Mouse (Mus musculus) embryonic facial prominence, embryonic 15.5 days (tissue): ENCODE results near the gene Ccpg1. TPM values are rescaled to one million over a fixed set of nuclear protein-coding genes. Genes with fewer than 3 reads are reported as not detected.

Experiments used
- ATAC-seq: fragments of 200-750 bp; cut with Nextera tagmentation; 2 replicates; pipeline ENCODE4 v1.8.0; 2017; ENCODE audit warnings: low read depth, moderate TSS enrichment; ENCODE audit not compliant: insufficient number of reproducible peaks, low FRiP score, low TSS enrichment
- H3K27ac ChIP-seq: fragments of 300-500 bp; sonication (generic); replicated peaks from 2 replicates; pipeline ENCODE4 v1.5.1; 2015; ENCODE audit warnings: mild to moderate bottlenecking, inconsistent platforms
- H3K27me3 ChIP-seq: fragments of 300-500 bp; sonication (generic); 2 replicates; pipeline ENCODE4 v1.6.1; 2015; ENCODE audit warnings: inconsistent platforms
- H3K36me3 ChIP-seq: fragments of 300-500 bp; sonication (generic); 2 replicates; pipeline ENCODE4 v1.6.1; 2015; ENCODE audit warnings: mild to moderate bottlenecking, inconsistent platforms
- H3K4me1 ChIP-seq: fragments of 300-500 bp; sonication (generic); 2 replicates; pipeline ENCODE4 v1.6.1; 2015; ENCODE audit warnings: inconsistent platforms
- H3K4me2 ChIP-seq: fragments of 300-500 bp; sonication (generic); replicated peaks from 2 replicates; pipeline ENCODE4 v1.6.1; 2015; ENCODE audit warnings: mild to moderate bottlenecking, inconsistent platforms
- H3K4me3 ChIP-seq: fragments of 300-500 bp; sonication (generic); replicated peaks from 2 replicates; pipeline ENCODE4 v1.5.1; 2015; ENCODE audit warnings: mild to moderate bottlenecking, inconsistent platforms
- H3K9ac ChIP-seq: fragments of 300-500 bp; sonication (generic); 2 replicates; pipeline ENCODE4 v1.6.1; 2015; ENCODE audit warnings: inconsistent platforms
- H3K9me3 ChIP-seq: fragments of 300-500 bp; sonication (generic); replicated peaks from 2 replicates; pipeline ENCODE4 v1.6.1; 2016; ENCODE audit warnings: inconsistent platforms
- WGBS: fragments of 180-500 bp; shearing (Covaris S2); methylation state at CpG from one replicate; pipeline ENCODE4 v1.1.7; 2015; 5-methylcytosine and 5-hydroxymethylcytosine counted together
- polyA plus RNA-seq: library from polyadenylated mRNA; unstranded; fragments of >200 nt; fragmentation: Nextera tagmentation; extraction: Ambion mirVana; gene quantifications from 2 replicates; pipeline ENCODE4 v1.2.1, GENCODE M21; 2015

Ccpg1 gene
- polyA plus RNA-seq, 1 experiment from 2014 or later = 39.1 TPM

DNA sequence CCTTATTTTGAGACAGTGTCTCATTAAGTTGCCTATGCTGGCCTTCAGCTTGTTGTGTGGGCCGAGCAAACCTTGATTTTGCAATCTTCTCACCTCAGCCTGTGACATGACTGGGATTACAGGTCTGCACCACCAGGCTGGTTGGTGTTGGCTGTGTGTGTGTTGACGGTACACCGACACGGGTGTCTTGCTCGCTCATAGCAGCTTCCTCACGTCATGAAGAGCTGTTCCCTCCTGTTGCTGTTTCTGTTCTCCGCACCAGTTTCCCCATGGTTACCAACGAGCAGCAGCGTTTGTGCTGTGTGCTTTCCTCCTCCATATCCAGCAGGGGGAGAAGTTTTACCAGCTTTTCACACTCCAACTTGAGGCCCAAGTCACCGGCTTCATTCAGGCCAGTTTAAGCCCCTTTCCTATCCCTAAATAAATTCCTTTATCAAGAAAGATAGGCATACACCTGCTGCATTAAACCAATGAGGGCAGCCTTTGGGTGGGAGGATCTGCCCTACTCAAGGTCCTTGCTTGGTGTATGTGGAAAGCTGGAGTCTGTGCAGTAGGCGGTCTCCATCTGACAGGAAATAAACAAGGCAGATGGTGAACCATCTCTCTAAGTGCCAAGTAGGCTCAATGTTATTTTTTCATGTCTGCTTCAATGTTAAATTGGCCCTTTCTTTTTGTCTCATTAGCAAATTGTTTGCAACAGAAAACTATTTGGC lies 16.7 kb upstream of the Ccpg1 start:
- H3K36me3 ChIP-seq = no peaks in the 10 kb centered on the region
- H3K9me3 ChIP-seq = no peaks in the 10 kb centered on the region
- H3K4me3 ChIP-seq = no peak overlapping the region
- WGBS = 35% methylated on average over 11 of the region's 11 CpGs
- H3K4me1 ChIP-seq = no peaks in the 10 kb centered on the region
- H3K9ac ChIP-seq = no peak overlapping the region
- no peak overlapping the region for H3K4me2 ChIP-seq
- H3K27me3 ChIP-seq = no peaks in the 10 kb centered on the region
- no peak overlapping the region for H3K27ac ChIP-seq
- ATAC-seq = no peak

- 62% methylated on average over 7 of the region's 7 CpGs for WGBS
- Histone ChIP-seq H3K4me2 (no peak overlapping the region), H3K27me3 (no peaks in the 10 kb centered on the region), H3K4me3 (no peak overlapping the region), H3K27ac (no peak overlapping the region), H3K9ac (no peak overlapping the region), H3K4me1 (no peaks in the 10 kb centered on the region), H3K9me3 (no peaks in the 10 kb centered on the region), H3K36me3 (no peaks in the 10 kb centered on the region)
- ATAC-seq = no peak
Observed at GRCm38 (mm10) chr9:72969874-72970273, 15.4 kb upstream of the Ccpg1 start.

GRCm38 (mm10) chr9:72972435-72972834 lies 12.8 kb upstream of the Ccpg1 start:
- ATAC-seq = no peak
- no peak overlapping the region for H3K4me3 ChIP-seq
- H3K27me3 ChIP-seq = no peaks in the 10 kb centered on the region
- 87% methylated on average over 5 of the region's 5 CpGs for WGBS
- no peak overlapping the region for H3K27ac ChIP-seq
- no peaks in the 10 kb centered on the region for H3K9me3 ChIP-seq
- H3K36me3 ChIP-seq = no peaks in the 10 kb centered on the region
- no peaks in the 10 kb centered on the region for H3K4me1 ChIP-seq
- no peak overlapping the region for H3K4me2 ChIP-seq
- no peak overlapping the region for H3K9ac ChIP-seq

- H3K36me3 ChIP-seq = no peaks in the 10 kb centered on the region
- no peak overlapping the region for H3K27ac ChIP-seq
- ATAC-seq = no peak
- H3K4me2 ChIP-seq = no peak overlapping the region
- H3K27me3 ChIP-seq = no peaks in the 10 kb centered on the region
- H3K9me3 ChIP-seq = no peaks in the 10 kb centered on the region
- H3K4me1 ChIP-seq = no peaks in the 10 kb centered on the region
- H3K4me3 ChIP-seq = no peak overlapping the region
- H3K9ac ChIP-seq = no peak overlapping the region
Observed at GRCm38 (mm10) chr9:72972984-72973383, 12.2 kb upstream of the Ccpg1 start.

GRCm38 (mm10) chr9:72974734-72975133 lies 10.5 kb upstream of the Ccpg1 start:
- Histone ChIP-seq H3K4me2 (no peak overlapping the region), H3K27ac (no peak overlapping the region), H3K27me3 (no peaks in the 10 kb centered on the region), H3K36me3 (no peaks in the 10 kb centered on the region), H3K9ac (no peak overlapping the region), H3K4me1 (no peaks in the 10 kb centered on the region), H3K9me3 (no peaks in the 10 kb centered on the region), H3K4me3 (no peak overlapping the region)
- ATAC-seq = no peak
- 88% methylated on average over 5 of the region's 5 CpGs for WGBS

DNA sequence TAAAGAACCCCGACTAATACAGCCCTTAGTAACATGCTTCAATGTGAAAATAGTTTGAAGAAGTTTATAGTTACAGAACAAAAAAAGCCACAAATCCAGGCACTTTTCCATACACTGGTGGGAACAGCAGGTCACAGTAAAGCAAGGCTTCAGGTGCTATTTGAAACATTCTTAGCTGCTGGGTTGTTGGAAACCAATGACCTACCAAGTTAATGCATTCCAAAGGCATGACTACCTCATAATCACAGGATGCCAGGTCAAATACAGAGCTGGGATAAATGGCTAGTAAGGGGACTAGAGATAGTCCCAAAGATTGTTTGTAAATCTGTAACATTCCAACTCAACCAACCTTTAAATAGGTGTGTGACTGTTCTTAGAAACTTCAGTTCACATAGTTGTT lies 10.0 kb upstream of the Ccpg1 start:
- Histone ChIP-seq H3K4me2 (no peak overlapping the region), H3K4me3 (no peak overlapping the region), H3K27ac (no peak overlapping the region), H3K9ac (no peak overlapping the region), H3K27me3 (no peaks in the 10 kb centered on the region), H3K36me3 (no peaks in the 10 kb centered on the region), H3K4me1 (no peaks in the 10 kb centered on the region), H3K9me3 (no peaks in the 10 kb centered on the region)
- ATAC-seq = no peak
- 86% methylated on average over 1 of the region's 1 CpGs for WGBS

GRCm38 (mm10) chr9:72983066-72983465 lies 2.2 kb upstream of the Ccpg1 start:
- no peak for ATAC-seq
- H3K36me3 ChIP-seq = no peaks in the 10 kb centered on the region
- peaks cover 14% of the 10 kb centered on the region for H3K4me1 ChIP-seq
- no peak overlapping the region for H3K9ac ChIP-seq
- H3K27ac ChIP-seq = no peak overlapping the region
- no peaks in the 10 kb centered on the region for H3K9me3 ChIP-seq
- 65% methylated on average over 2 of the region's 2 CpGs for WGBS
- no peak overlapping the region for H3K4me2 ChIP-seq
- no peak overlapping the region for H3K4me3 ChIP-seq
- no peaks in the 10 kb centered on the region for H3K27me3 ChIP-seq

- Histone ChIP-seq H3K36me3 (no peaks in the 10 kb centered on the region), H3K27me3 (no peaks in the 10 kb centered on the region), H3K9ac (no peak overlapping the region), H3K4me2 (no peak overlapping the region), H3K4me1 (peaks cover 14% of the 10 kb centered on the region), H3K4me3 (no peak overlapping the region), H3K9me3 (no peaks in the 10 kb centered on the region), H3K27ac (no peak overlapping the region)
- WGBS = 60% methylated on average over 3 of the region's 3 CpGs
- no peak for ATAC-seq
Observed at GRCm38 (mm10) chr9:72987703-72988102, 2.5 kb downstream of the Ccpg1 start.

DNA sequence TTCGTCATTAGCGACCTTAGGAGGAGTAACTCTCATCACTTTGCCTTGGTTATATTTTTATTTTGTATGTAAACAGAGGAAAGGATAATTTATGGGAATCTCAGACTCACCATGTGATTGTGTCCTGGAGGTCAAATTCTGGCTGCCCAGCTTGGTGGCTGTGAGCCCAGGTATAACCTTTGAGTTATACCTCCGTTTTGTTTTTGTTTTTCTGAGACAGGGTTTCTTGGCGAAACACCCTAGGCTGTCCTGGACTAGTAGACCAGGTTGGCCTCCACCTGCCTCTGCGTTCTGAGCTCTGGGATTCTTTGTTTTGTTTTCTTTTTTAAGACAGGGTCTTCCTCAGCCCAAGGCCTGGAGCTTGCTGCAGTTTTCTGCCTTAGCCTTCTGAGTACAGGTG lies 3.5 kb downstream of the Ccpg1 start:
- no peak for ATAC-seq
- 82% methylated on average over 5 of the region's 5 CpGs for WGBS
- no peak overlapping the region for H3K4me2 ChIP-seq
- H3K9me3 ChIP-seq = no peaks in the 10 kb centered on the region
- no peak overlapping the region for H3K4me3 ChIP-seq
- no peak overlapping the region for H3K27ac ChIP-seq
- H3K27me3 ChIP-seq = no peaks in the 10 kb centered on the region
- H3K9ac ChIP-seq = no peak overlapping the region
- no peaks in the 10 kb centered on the region for H3K36me3 ChIP-seq
- H3K4me1 ChIP-seq = peaks cover 14% of the 10 kb centered on the region

GRCm38 (mm10) chr9:72991420-72991819 lies 6.2 kb downstream of the Ccpg1 start:
- Histone ChIP-seq H3K4me3 (no peak overlapping the region), H3K36me3 (no peaks in the 10 kb centered on the region), H3K27ac (no peak overlapping the region), H3K9me3 (no peaks in the 10 kb centered on the region), H3K4me2 (no peak overlapping the region), H3K9ac (no peak overlapping the region), H3K27me3 (no peaks in the 10 kb centered on the region), H3K4me1 (peaks cover 2% of the 10 kb centered on the region; the same call in 1 of the 2 replicates)
- ATAC-seq = no peak
- 92% methylated on average over 2 of the region's 2 CpGs for WGBS

- Histone ChIP-seq H3K27ac (no peak overlapping the region), H3K4me3 (no peak overlapping the region), H3K4me2 (no peak overlapping the region), H3K36me3 (no peaks in the 10 kb centered on the region), H3K9me3 (no peaks in the 10 kb centered on the region), H3K9ac (no peak overlapping the region), H3K4me1 (no peaks in the 10 kb centered on the region), H3K27me3 (no peaks in the 10 kb centered on the region)
- 82% methylated on average over 5 of the region's 5 CpGs for WGBS
- ATAC-seq = no peak
Observed at GRCm38 (mm10) chr9:72992576-72992975, 7.3 kb downstream of the Ccpg1 start.

DNA sequence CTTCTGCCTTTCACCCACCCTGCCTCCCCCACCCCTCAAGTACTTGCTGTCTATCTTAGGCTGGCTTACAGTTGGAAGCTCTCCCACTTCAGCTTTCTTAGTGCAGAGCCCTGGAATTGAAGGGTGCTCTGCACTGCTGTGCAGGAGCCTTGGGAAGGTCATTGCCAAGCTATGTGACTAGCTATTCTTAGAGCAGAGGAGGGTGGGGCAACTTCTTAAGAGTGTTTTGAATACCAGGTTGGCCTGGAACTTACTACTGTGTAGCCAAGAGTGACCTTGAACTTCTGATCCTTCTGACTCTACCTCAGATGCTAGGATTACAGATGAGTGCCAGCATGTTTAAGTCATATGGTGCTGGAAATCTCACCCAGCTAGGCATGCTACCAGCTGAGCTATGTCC lies 10.9 kb downstream of the Ccpg1 start:
- Histone ChIP-seq H3K36me3 (0 out of 2 replicates have a peak, but pooled peaks cover 9% of the 10 kb centered on the region), H3K9ac (no peak overlapping the region), H3K27me3 (no peaks in the 10 kb centered on the region), H3K9me3 (no peaks in the 10 kb centered on the region), H3K4me1 (no peaks in the 10 kb centered on the region), H3K27ac (no peak overlapping the region), H3K4me2 (no peak overlapping the region), H3K4me3 (no peak overlapping the region)
- ATAC-seq = no peak
